Mouse (Mus musculus) retina, postnatal 7 days (tissue): ENCODE measurements around the gene Arl14ep.
"Not testable (repeated sequence)": the region's sequence is repeated elsewhere in the genome, so short reads cannot be mapped to it uniquely, and the experiment has no call there.

Source experiments
- DNase-seq: peaks from one replicate; pipeline ENCODE4 v3.0.0-alpha.2; 2012; ENCODE audit warnings: low read depth, low spot score

The Arl14ep gene

GRCm38 (mm10) chr2:106973959-106974639 lies at the start of gene Arl14ep:
Gene Arl14ep, minus strand, starts transcription at chr2:106974424.
- DNase-seq: peak; percentile 75

DNA sequence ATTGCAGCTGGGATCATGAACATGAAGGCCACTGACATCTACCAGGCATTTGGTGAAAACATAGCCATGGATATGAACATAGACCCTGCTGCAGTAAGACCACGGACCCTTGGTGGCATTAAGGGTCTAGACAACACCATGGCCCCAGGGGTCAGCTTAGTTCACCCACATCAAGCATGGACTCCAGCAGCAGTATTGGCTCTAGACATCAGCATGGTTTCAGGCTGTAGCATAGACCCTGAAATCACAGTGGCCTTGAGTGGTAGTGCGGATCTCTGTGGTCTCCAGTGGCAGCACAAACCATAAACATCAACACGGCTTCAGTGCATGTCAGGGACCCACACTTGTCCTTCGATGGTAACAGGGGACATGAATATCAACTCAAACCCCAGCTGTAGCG lies 48.5 kb upstream of the Arl14ep start:
- DNase-seq: no peak

DNA sequence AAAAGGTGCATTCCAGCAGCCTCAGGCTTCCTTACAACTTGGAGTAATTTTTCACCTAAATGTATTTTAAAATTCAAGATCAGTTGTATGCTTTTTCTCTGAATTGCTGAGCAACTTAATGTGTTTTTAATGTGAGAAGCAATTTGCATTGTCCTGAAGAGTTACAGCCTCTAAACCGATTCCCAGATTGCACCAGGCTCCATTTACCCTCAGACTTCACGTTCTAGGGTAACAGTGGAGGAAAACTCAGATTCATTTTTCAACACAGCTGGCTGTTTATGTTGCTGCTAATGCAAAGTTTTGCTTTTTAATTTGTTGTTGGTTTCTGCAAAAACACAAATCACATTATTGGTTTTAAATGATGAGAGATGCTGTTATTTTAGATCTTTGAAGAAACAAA lies 45.1 kb upstream of the Arl14ep start:
- DNase-seq: no peak

GRCm38 (mm10) chr2:107013161-107013560 lies 38.9 kb upstream of the Arl14ep start:
- no peak for DNase-seq

DNA sequence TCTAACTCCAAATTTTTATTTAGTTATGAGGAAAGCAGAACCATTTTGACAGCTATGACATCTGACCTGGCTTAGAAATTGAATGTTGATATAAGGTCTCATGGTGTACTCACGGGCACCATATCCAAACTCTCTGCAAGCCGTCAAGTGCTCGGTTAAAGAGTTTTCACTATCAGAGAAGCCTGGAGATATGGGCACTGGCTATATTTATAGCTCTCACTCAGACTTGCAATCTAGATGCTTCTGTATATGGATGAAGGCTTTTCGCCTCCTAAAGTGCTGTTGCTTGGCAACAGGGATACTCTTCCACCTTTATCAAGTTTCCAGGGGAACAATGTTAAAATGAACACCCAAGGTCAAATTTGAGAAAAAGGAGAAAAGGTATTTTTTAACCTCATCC lies 38.1 kb upstream of the Arl14ep start:
- no peak for DNase-seq

GRCm38 (mm10) chr2:107010160-107010559 lies 35.9 kb upstream of the Arl14ep start:
- no peak for DNase-seq

- DNase-seq: no peak
Measured at GRCm38 (mm10) chr2:107006378-107006777, 32.2 kb upstream of the Arl14ep start.

DNA sequence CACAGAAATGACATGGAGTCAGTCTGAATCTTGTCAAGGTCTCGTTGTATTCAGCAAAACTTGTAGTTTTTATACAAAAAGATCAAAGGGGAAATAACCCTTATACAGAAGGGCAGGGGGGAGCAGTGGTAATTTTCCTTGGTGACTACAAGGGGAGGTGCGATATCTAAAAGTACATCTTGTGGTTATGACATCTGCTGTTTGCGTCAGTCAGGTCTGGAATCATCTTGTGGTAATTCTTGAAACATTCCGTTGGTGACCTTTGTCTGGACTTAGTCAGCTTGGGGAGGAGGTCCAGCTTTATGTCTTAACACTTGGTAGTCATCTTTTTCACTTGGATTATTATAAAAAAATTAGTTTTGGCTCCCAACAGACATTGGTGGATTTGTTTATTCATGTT lies 31.7 kb upstream of the Arl14ep start:
- not testable (repeated sequence) for DNase-seq

DNA sequence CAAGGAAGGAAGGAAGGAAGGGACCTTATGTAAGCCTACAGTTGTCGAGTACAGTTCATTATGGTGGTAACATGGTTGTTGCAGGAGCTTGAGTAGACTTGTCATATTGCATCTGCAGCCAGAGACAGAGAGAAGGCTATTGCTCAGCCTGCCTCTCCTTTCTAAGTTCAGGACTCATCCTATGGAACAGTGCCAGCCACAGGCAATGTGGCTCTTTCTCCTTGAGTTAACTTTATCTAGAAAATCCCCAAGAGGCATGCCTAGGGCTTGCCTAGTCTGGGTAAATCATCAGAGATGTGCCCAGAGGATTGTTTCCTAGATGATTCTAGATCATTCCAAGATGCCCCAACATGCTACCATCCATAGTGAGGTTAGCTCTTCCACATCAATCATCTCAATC lies 17.0 kb upstream of the Arl14ep start:
- no peak for DNase-seq

- no peak for DNase-seq
Measured at GRCm38 (mm10) chr2:106984945-106985344, 10.7 kb upstream of the Arl14ep start.

GRCm38 (mm10) chr2:106982503-106982902 lies 8.3 kb upstream of the Arl14ep start:
- DNase-seq: no peak

DNA sequence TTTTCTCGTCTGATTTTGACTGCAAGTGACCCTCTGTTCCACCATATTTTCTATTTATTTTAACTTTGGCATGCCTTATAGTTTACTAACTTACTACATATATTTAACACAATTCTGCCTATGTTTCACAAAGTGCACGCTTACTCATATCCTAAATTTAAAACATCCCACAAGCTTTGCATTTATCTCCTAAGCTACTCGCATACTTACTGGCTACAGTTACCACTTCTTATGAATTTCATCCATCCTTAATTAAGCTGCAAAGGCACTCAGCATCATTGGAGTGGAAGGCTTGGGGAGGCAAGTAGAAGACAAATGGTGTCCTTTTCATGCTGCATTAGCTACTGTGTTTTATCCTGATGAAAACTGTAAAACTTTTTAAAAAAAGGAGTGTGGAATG lies 2.2 kb upstream of the Arl14ep start:
- no peak for DNase-seq

GRCm38 (mm10) chr2:106973332-106973958 lies 779 bp downstream of the Arl14ep start:
- no peak for DNase-seq

GRCm38 (mm10) chr2:106972851-106973250 lies 1.4 kb downstream of the Arl14ep start:
- no peak for DNase-seq

- DNase-seq: no peak
Measured at GRCm38 (mm10) chr2:106970971-106971370, 3.3 kb downstream of the Arl14ep start.

- no peak for DNase-seq
Measured at GRCm38 (mm10) chr2:106968320-106968719, 5.9 kb downstream of the Arl14ep start.

DNA sequence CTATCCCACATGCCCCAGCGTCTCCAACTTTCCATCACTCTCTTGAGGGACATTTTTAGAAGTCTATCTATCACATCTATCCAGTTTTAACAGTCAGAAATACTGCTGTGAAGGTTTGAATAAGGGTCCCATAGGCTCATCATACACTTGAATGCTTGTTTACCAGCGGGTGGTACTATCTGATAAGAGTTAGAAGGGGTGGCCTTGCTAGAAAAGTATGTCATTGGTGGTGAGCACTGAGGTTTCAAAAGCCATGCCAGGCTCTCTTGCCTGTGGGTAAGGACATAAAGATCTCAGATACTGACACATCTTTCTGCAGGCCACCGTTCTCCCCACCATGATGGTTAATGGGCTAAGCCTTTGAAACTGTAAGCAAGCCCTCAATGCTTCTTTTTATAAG lies 10.7 kb downstream of the Arl14ep start:
- DNase-seq: no peak

- DNase-seq: no peak
Measured at GRCm38 (mm10) chr2:106961650-106962049, 12.6 kb downstream of the Arl14ep start.

GRCm38 (mm10) chr2:106961066-106961465 lies 13.2 kb downstream of the Arl14ep start:
- DNase-seq: no peak

GRCm38 (mm10) chr2:106960237-106960636 lies 14.0 kb downstream of the Arl14ep start:
- no peak for DNase-seq

DNA sequence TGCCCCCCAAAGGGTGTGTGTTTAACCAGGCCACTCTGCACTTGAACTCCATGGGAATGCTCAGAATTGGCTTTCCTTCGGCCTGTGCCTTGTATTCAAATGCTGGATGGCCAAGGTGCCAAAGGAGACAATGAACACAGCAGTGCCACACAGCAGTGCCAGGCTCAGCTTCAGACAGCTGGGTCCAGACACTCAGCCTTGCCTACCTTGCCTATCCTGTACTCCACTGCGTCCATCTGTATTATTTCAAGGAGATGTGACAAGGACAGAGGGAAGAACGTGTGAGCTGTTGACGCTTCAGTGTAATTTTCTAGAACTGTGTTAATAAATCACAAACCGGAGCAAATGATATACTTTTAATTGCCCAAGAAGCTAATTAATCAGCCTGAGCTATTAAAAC lies 14.8 kb downstream of the Arl14ep start:
- no peak for DNase-seq

DNA sequence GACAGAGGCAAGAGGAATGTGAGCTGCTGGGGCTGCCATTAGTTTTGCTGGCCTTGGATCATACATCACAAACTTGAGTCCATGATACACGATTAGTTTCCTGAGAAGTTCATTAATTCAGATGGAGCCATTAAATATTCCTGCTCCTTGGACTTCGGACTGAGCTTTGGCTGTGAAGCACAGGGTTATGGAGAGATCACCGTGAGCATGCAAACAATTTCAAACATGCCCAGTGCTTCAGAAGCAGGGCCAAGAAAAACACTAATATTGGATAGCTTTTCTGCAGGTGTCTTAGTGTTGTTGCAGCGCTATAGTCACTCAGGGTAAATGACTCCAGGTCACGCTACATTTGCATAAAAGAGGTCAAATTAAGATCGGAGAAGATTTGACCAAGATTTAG lies 15.3 kb downstream of the Arl14ep start:
- DNase-seq: no peak

DNA sequence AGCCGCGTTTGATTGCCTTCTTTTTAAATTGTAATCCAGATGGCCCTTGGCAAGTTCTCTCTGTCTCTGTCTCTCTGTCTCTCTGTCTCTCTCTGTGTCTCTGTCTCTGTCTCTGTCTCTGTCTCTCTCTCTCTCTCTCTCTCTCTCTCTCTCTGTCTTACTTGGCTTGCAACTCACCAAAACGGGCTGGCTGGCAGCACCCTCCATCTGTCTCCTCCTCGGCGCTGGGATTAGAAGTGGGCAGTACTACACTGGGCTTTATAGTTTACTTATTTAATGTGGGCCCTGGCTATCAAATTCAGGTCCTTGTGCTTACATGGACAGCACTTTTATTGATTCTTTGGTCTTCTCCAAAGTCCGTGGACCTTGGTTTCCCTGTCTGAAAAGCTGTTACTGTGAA lies 18.1 kb downstream of the Arl14ep start:
- no peak for DNase-seq

DNA sequence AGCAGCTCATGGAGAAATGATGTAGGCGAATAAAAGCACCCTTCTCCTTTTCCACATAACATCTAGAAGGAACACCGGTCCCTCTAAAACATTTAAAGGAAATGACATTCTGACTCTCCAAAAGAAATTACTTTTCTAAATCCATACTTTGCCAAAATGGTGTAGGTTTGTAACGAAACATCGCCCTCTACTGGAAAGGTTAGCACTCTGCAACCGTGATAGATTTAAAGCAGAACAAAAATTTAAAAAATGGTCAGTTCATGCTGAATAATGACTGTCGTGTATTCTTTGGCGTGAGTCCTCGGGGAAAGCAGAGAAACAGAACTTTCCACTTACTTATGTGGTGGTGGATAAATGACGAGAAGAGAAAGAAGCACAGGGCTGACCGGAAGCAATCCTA lies 18.6 kb downstream of the Arl14ep start:
- peak; percentile 39 for DNase-seq
